Mouse (Mus musculus) megakaryocyte, adult 5-6 weeks (primary cell): ENCODE measurements around the gene Osbpl6. TPM values are rescaled to one million over a fixed set of nuclear protein-coding genes. Genes with fewer than 3 reads are reported as not detected.
"Not testable (repeated sequence)": the region's sequence is repeated elsewhere in the genome, so short reads cannot be mapped to it uniquely, and the experiment has no call there.

Experiments used
- ATAC-seq: 2 replicates; pipeline ENCODE4 v1.8.0; 2016; ENCODE audit warnings: mild to moderate bottlenecking, inconsistent platforms; ENCODE audit not compliant: poor library complexity, severe bottlenecking
- total RNA-seq, 2 experiments: library from RNA; stranded (forward) in 1 of 2; stranded (reverse) in 1 of 2; fragments of 153-499, 151-499 nt in 1 of 2; fragments of 221-1000, 200-1000 nt in 1 of 2; gene quantifications; 2 replicates each; pipeline versions ENCODE4 v1.2.3 to v1.2.4; 2015 to 2017

The Osbpl6 gene
- total RNA-seq, 2 experiments from 2014 or later: 0.07 TPM; not detected in 1

- no peak for ATAC-seq
These were observed 149.7 kb downstream of the Osbpl6 start for GRCm38 (mm10) chr2:76555852-76556558.

- no peak for ATAC-seq
These were observed 153.8 kb downstream of the Osbpl6 start for GRCm38 (mm10) chr2:76560146-76560545.

- no peak for ATAC-seq
These were observed 157.6 kb downstream of the Osbpl6 start for GRCm38 (mm10) chr2:76563862-76564261.

DNA sequence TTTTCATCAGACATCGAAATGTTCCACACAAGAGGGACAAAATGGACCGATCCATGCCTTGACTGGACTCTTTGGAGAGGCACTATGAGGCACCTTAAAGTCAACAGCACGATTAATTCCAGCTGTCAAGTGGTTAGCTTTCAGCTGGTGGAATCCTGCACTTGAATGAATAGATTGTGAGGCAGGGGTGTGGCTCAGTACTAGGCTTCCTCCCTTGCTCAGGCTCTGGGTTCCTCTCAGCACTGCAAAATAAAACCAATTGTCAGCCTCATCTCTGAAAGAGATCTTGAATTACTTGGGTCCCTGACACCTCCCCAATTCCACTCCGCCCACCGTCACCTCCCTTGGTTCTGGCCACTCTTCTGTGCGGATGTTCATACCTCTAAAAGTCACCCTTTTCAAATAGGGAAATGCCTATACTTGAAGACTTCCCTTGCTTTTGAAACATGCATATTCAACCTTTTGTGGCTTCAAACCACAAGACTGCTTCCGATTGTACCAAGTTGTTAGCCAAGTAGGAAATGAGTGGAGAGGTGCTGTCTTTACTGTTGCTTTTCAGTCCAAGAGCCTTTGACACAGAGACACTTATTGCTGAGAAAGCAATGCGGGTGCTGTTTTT, 160.7 kb downstream of the Osbpl6 start:
- peak; percentile 76 for ATAC-seq

DNA sequence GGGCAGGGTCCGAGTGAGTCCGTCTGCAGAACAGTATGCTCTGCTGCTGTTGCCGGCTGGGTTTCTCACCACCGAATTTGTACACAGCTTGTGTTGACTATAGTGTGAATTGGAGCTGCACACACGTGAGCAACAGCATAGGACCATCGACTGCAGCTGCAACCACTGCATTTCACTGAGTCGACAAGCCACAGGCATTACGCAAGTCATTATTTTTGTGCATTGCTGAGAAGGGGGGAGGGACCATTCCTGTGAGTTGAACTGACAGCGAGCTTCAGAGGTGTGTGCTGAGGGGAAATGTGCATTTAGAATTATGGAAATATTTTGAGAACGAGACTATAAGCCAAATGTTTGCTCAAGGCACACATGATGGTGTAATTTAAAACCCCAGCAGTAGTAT, 165.2 kb downstream of the Osbpl6 start:
- ATAC-seq: no peak

DNA sequence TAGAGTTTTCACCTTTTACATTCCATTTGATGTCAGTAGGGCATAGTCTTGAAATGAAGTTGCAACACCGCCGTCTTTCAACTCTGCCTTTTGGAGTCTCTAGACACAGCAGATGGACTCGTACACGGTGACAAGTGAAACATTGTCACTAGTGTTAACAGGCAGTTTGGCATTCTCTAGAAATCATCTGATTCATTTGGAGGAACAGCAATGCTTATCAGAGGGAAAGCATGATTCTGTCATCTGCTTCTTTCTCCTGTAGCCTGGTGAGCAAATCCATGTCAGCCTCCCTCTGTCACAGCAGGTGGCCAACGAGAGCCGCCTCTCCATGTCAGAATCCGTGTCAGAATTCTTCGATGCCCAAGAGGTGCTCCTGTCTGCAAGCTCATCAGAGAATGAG, 172.6 kb downstream of the Osbpl6 start:
- no peak for ATAC-seq

DNA sequence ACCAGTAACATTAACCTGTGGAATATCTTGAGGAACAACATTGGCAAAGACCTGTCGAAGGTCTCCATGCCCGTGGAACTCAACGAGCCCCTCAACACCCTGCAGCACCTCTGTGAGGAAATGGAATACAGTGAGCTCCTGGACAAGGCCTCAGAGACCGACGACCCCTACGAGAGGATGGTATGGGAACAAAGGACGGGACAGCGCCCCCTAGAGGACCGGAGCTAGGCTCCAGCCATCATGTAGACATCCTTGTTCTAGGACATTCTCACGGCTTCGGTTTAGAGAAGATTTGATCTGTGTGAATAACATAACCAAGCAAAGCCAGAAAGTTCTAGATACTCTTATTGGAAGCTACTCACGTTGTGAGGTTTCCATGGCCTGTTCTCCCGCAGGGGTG, 178.8 kb downstream of the Osbpl6 start:
- no peak for ATAC-seq

DNA sequence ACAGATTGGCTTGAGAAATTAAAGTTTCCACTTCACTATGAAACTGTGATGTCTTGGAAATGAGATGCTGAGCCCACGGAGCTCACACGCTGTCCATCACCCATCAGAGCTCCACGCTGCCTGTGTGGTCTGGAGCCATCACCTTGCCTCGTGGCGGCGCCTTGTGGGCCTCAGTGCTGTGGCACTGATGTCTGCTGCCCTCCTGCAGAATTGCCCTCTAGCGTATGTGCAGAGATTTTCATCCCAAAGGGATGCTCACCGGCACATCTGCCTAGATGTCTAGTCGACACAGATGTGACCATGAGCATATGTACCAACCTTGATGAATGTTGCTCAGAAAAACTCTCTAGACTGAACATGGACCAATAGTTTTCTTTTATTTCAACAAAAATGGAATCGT, 180.6 kb downstream of the Osbpl6 start:
- no peak for ATAC-seq

DNA sequence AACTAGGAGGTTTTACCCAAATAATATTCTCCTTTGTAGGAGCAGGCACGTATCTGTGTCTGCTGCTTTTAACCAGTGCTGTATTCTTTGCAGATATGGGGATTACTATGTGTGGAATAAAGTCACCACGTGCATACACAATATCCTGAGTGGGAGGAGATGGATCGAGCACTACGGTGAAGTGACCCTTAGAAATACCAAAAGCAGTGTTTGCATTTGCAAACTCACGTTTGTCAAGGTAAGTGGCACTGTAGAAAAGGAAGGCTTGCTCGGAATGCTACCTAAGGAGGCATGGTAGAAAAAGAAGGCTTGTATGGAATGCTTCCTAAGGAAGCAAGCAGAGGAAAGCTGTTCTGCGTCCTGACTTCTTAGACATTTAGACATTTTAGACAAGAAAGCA, 183.9 kb downstream of the Osbpl6 start:
- no peak for ATAC-seq

DNA sequence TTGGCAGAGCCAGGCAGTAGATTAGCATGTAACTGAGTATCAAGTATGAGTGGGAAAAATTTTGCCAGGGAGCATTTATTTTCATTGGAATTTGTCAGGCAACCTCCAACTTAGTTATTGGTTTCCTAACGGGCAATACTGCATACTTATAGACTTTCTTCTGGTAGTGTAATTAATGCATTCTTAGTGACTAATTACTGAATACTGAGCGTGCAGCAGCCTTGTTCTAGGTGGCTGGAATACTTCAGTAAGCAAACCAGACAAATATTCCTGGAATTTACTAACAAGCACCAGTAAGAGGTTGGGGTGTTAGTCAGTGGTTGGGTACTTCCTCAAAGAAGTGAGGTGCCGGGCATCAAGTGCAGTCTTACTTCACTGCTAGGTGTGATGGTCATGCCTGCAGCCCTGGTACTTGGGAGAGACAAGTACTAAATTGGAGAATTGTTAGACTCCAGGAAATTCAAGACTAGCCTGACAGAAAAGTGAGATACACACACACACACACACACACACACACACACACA, 186.2 kb downstream of the Osbpl6 start:
- ATAC-seq: no peak

GRCm38 (mm10) chr2:76597521-76597920, 191.2 kb downstream of the Osbpl6 start:
- no peak for ATAC-seq

DNA sequence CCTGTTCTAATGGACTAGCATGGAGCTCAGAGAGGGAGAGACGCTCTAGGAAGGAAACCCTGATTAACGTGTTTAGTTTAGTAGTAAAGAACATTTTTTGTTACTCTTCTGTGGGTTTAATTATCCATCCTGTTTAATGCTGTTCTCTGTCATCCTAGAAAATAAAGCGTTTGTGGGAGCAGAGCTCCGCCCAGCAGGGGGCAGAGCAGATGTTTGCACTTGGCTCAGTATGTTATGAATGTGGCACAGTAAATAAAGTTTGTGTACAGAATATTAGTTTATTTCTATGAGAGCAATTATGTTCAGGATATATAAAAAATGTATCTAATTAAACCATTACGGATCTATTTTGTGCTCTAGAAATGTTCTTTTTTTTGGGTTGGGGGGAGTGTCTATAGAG, 192.9 kb downstream of the Osbpl6 start:
- peak; percentile 47; the same call in 1 of the 2 replicates for ATAC-seq

DNA sequence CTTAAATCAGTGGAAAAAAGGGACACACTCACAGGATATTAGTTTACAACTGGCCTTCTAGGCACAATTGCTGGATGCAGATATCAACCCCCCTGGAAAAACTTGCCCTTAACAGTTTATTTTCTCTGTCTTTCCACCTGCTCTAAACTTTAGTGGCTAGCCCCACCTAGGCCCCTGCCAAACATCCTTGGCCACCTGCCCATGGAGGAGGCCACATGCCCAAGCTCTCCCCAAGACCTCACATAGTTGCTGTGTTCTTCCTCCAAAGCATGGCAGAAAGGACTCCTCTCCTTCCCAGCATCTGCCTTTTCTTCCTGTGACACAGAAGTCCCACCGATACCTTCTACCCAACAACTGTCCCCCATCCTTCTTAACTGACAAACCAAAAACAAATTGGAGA, 195.9 kb downstream of the Osbpl6 start:
- no peak for ATAC-seq

GRCm38 (mm10) chr2:76606704-76607103, 200.4 kb downstream of the Osbpl6 start:
- ATAC-seq: no peak

- peak; percentile 92 for ATAC-seq
These were observed 204.2 kb downstream of the Osbpl6 start for GRCm38 (mm10) chr2:76610326-76611104.

DNA sequence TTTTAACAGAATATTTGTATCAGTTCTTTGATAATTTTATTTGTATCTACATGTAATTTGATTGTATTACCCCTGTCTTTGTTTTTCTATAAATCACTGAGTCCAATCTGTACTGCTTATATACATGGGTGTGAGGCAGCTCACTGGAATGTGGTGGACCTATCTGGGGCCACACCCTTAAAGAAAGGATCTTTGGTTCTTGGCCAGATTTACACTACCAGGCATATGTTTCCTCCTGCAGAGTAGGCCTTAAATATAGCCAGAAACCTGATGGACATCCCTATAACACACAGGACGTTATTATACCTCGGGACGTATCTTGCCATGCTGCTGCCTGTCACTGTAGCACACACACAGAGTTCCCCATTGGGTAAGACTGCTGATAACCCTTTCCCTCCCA, 205.7 kb downstream of the Osbpl6 start:
- no peak for ATAC-seq

DNA sequence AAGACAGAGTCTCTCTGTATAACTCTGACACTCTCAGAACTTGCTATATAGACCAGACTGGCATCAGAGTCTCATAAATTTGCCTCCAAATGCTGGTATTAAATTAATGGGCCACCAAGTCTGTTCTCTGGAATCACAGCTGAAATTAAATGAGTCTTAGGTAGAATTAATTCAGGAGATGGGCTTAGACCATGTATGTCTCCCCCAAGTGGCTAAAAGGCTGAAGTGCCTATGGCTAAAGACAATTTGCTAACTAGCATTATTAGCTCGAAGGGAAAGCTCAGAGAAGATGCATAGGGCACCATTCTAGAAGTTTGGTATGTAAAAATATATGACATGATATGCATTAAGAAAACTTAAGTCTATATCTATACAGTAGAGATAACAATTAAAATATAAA, 211.8 kb downstream of the Osbpl6 start:
- 0 out of 2 replicates have a peak, but pooled peaks have one; percentile 43 for ATAC-seq

DNA sequence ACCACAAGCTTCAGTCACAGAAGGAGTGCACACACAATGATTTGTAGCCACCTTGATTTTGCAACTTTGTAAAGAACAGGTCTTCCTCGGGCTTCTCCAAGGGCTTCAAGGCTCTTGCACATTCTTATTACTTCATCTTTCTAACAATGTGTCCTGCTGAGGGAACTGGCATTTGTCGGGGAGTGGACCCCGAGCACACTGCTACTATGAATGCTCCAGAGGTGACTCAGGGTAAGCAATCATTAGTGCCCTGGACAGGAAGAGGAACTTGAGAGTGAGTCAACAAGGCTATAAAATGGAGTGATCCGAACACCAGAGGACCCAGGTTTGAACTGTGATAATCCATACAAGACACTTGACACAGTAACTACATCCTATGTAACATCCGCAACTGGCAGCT, 213.9 kb downstream of the Osbpl6 start:
- ATAC-seq: no peak

- no peak for ATAC-seq
These were observed 215.4 kb downstream of the Osbpl6 start for GRCm38 (mm10) chr2:76621724-76622123.

GRCm38 (mm10) chr2:76622316-76622715, 216.0 kb downstream of the Osbpl6 start:
- ATAC-seq: not testable (repeated sequence)

DNA sequence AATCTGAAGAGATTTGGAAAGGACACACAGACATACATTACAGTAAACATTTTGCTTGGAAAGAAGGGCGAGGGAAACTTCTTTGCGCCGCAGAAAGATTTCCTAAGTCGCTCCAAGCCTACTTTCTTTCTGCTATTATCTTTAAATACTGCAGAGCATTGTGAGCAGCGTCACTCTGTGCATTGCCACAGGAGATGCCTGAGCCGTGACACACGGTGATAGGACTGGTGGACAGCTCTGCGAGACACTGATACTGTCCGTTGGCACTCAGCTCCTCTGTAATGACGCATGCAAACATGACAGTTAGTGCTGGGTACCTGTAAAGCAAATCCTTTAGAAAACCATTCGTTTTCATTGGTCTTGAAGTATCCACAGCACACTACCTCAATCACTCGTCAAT, 224.0 kb downstream of the Osbpl6 start:
- ATAC-seq: no peak

- ATAC-seq: no peak
These were observed 225.3 kb downstream of the Osbpl6 start for GRCm38 (mm10) chr2:76631600-76631999.
